Mouse (Mus musculus): ENCODE measurements around the gene Phc3.

DNA sequence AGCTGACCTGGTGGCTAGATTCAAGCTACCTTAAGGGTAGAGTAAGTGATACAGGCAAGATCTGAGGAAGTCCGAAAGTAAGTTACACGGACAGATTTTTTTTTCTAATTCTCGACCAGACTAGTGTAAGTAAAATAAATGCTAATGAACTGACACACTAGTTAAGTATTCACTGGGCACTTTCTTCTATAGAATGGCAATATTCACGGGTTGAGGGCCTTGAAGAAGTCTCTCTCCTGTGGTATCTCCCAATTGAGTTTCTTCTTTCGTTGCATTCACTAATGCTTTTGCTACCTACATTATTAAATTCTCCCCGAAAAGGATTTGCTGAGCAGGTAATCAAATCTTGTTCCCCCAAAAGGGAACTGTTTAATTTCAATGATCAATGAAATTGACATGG, 25.6 kb upstream of the Phc3 start:
- TF ChIP-seq CTCF (IDR thresholded peaks at IDR 0.05; ENCODE audit: borderline replicate concordance, insufficient read depth, low read depth, low read length) (no peak), POLR2A (IDR thresholded peaks at IDR 0.05; ENCODE audit: borderline replicate concordance, insufficient read depth, low read length) (no peak)
